Mouse (Mus musculus): Measurements from ENCODE around the gene Rnf135. TPM values are rescaled to one million over a fixed set of nuclear protein-coding genes. Genes with fewer than 3 reads are reported as not detected.

Rnf135 gene
- polyA plus RNA-seq, 1 experiment from 2014 or later = 3.3 TPM

DNA sequence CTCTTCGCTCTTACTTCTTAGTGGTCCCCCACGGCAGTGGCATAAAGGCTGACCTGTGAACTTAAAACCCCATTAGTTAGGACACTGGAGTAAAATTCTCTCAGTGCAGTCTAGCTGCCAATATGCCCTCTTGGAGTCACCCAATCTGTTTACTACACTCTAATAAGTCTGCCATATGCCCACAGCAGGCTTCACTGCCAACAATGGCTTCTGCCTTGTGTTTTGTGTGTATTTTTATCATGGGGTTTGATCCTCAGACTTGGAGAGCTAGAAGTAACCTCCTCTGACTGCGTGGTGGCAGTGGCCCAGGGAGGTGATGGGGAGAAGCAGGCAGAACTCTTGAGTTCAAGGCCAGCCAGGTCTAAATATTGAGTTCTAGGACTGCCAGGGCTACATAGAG, 20.4 kb downstream of the Rnf135 start:
- Histone ChIP-seq H3K9me3 (ENCODE audit: control insufficient read depth, low read length) (no peaks in the 10 kb centered on the region), H3K9ac (ENCODE audit: low read length) (no peak overlapping the region)
- WGBS = 81% methylated on average over 3 of the region's 3 CpGs

GRCm38 (mm10) chr11:80204941-80205340, 21.3 kb downstream of the Rnf135 start:
- WGBS = 53% methylated on average over 5 of the region's 5 CpGs
- H3K4me1 ChIP-seq (replicated peaks; ENCODE audit: control insufficient read depth, insufficient read depth, low read length) = no peaks in the 10 kb centered on the region; the same call in 1 of the 2 replicates
- H3K36me3 ChIP-seq (ENCODE audit: control insufficient read depth, insufficient read depth, low read length) = no peaks in the 10 kb centered on the region
- H3K4me2 ChIP-seq (ENCODE audit: low read depth, low read length, severe bottlenecking) = no peak overlapping the region
- no peak for DNase-seq (ENCODE audit: low spot score)
- no peak for ATAC-seq (replicated peaks; ENCODE audit: low FRiP score)
- H3K4me3 ChIP-seq (ENCODE audit: low read depth, low read length) = no peak overlapping the region
- H3K9ac ChIP-seq (ENCODE audit: low read length) = no peak overlapping the region
- H3K9me3 ChIP-seq (ENCODE audit: control insufficient read depth, low read length) = no peaks in the 10 kb centered on the region
- H3K27me3 ChIP-seq (ENCODE audit: control insufficient read depth, insufficient read depth, low read length) = no peaks in the 10 kb centered on the region
- H3K27ac ChIP-seq (ENCODE audit: low read depth, low read length) = no peak overlapping the region

More for the DNA sequence above, 20.4 kb downstream of the Rnf135 start:
- Histone ChIP-seq H3K27me3 (ENCODE audit: control insufficient read depth, insufficient read depth, low read length) (no peaks in the 10 kb centered on the region), H3K36me3 (ENCODE audit: control insufficient read depth, insufficient read depth, low read length) (no peaks in the 10 kb centered on the region), H3K4me2 (ENCODE audit: low read depth, low read length, severe bottlenecking) (no peak overlapping the region), H3K4me3 (ENCODE audit: low read depth, low read length) (no peak overlapping the region), H3K4me1 (replicated peaks; ENCODE audit: control insufficient read depth, insufficient read depth, low read length) (no peaks in the 10 kb centered on the region), H3K27ac (ENCODE audit: low read depth, low read length) (no peak overlapping the region)
- ATAC-seq (replicated peaks; ENCODE audit: low FRiP score) = no peak
- DNase-seq (ENCODE audit: low spot score) = no peak

- H3K27me3 ChIP-seq (ENCODE audit: control insufficient read depth, insufficient read depth, low read length) = no peaks in the 10 kb centered on the region
- no peaks in the 10 kb centered on the region for H3K9me3 ChIP-seq (ENCODE audit: control insufficient read depth, low read length)
- ATAC-seq (replicated peaks; ENCODE audit: low FRiP score) = peak; percentile 66
- no peaks in the 10 kb centered on the region; the same call in 1 of the 2 replicates for H3K36me3 ChIP-seq (ENCODE audit: control insufficient read depth, insufficient read depth, low read length)
- H3K4me1 ChIP-seq (replicated peaks; ENCODE audit: control insufficient read depth, insufficient read depth, low read length) = peaks cover 3% of the 10 kb centered on the region; the same call in 1 of the 2 replicates
- H3K9ac ChIP-seq (ENCODE audit: low read length) = no peak overlapping the region
- no peak overlapping the region for H3K27ac ChIP-seq (ENCODE audit: low read depth, low read length)
- H3K4me2 ChIP-seq (ENCODE audit: low read depth, low read length, severe bottlenecking) = no peak overlapping the region
- no peak overlapping the region; the same call in 1 of the 2 replicates for H3K4me3 ChIP-seq (ENCODE audit: low read depth, low read length)
- DNase-seq (ENCODE audit: low spot score) = no peak
- WGBS = 38% methylated on average over 7 of the region's 7 CpGs
Measured at GRCm38 (mm10) chr11:80208465-80208859, 24.8 kb downstream of the Rnf135 start.

DNA sequence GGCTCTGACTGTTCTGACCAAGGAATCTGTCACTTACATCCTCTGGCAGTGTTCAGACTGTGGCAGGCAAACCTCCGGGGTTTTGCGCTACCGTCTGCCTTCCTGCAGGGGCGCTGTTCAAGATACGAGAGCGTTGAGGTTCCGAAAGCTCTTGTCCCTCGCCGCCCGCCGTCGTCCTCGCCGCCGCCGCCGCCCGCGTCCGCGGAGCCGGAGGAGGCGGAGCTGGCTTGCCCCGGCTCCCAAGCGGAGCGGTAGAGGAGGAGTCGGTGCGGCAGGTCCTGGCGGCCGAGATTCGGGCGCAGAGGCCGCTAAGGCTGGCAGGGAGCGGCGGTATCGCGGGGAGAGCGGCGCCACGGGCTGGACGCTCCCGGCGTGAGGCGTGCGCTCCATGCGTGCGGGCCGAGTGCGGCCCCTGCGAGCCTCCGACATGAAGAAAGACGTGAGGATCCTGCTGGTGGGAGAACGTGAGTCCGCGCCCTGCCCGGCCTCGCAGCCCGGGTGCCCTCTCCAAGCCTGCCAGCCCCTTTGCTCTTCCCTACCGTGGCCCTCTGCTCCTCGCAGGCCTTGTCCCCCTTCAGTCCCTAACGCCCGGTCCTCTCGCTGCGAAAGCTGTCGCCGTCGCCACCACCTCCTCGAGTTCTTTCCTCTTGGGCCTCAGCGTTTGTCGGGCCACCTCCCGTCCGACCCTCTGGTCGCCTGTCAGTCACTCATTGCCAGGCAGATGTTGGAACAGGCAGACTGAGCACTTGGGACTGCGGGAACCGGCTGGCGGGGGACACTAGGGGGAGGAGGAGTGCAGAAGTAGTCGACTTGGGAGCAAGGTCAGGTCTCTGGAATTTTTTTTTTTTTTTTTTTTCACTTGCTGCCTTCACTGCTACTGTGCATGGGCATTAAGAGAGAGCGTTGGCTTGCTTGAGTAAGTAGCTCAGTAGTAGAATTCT, 25.5 kb downstream of the Rnf135 start, which contains the start of gene Rhot1:
Gene Rhot1, plus strand, starts transcription at position 160 of the 941 bp plus-strand sequence.
- H3K4me1 ChIP-seq (replicated peaks; ENCODE audit: control insufficient read depth, insufficient read depth, low read length) = peaks cover 3% of the 10 kb centered on the region; the same call in 1 of the 2 replicates
- no peaks in the 10 kb centered on the region for H3K27me3 ChIP-seq (ENCODE audit: control insufficient read depth, insufficient read depth, low read length)
- peak within 1 kb of the TSS; percentile 93 for H3K4me3 ChIP-seq (ENCODE audit: low read depth, low read length)
- peak within 1 kb of the TSS; percentile 89 for H3K27ac ChIP-seq (ENCODE audit: low read depth, low read length)
- no peaks in the 10 kb centered on the region; the same call in 1 of the 2 replicates for H3K36me3 ChIP-seq (ENCODE audit: control insufficient read depth, insufficient read depth, low read length)
- under 1% methylated on average over 69 of the region's 78 CpGs for WGBS
- peak; percentile 97 for DNase-seq (ENCODE audit: low spot score)
- peak within 1 kb of the TSS; percentile 80 for H3K9ac ChIP-seq (ENCODE audit: low read length)
- peak within 1 kb of the TSS; percentile 62 for H3K4me2 ChIP-seq (ENCODE audit: low read depth, low read length, severe bottlenecking)
- H3K9me3 ChIP-seq (ENCODE audit: control insufficient read depth, low read length) = no peaks in the 10 kb centered on the region
- ATAC-seq (replicated peaks; ENCODE audit: low FRiP score) = peak; percentile 91

DNA sequence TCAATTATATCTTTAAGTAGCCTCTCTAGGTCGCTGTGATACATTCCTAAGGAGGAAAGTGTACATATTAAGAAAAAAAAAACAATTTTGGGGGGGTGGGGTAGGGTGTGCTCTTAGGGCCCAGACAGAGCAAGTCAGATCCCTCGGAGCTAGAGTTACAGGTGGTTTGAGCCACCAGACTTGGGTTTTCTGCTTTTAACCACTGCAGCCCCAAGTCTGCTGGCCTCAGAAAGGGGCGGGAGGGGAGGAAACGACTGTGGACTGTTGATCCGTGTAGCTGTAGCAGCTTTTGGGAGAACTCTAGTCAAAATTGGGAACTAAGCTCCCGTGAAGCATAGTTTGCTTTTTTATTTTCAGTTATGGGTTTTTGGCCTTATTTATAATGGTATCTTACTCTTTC, 26.7 kb downstream of the Rnf135 start:
- no peaks in the 10 kb centered on the region for H3K27me3 ChIP-seq (ENCODE audit: control insufficient read depth, insufficient read depth, low read length)
- peak overlapping the region; percentile 62; the same call in 1 of the 2 replicates for H3K4me2 ChIP-seq (ENCODE audit: low read depth, low read length, severe bottlenecking)
- 59% methylated on average over 6 of the region's 6 CpGs for WGBS
- H3K9ac ChIP-seq (ENCODE audit: low read length) = no peak overlapping the region; the same call in 1 of the 2 replicates
- no peaks in the 10 kb centered on the region; the same call in 1 of the 2 replicates for H3K36me3 ChIP-seq (ENCODE audit: control insufficient read depth, insufficient read depth, low read length)
- no peak for ATAC-seq (replicated peaks; ENCODE audit: low FRiP score)
- peak overlapping the region; percentile 93 for H3K4me3 ChIP-seq (ENCODE audit: low read depth, low read length)
- DNase-seq (ENCODE audit: low spot score) = no peak
- H3K27ac ChIP-seq (ENCODE audit: low read depth, low read length) = no peak overlapping the region
- no peaks in the 10 kb centered on the region for H3K9me3 ChIP-seq (ENCODE audit: control insufficient read depth, low read length)
- peaks cover 3% of the 10 kb centered on the region; the same call in 1 of the 2 replicates for H3K4me1 ChIP-seq (replicated peaks; ENCODE audit: control insufficient read depth, insufficient read depth, low read length)

DNA sequence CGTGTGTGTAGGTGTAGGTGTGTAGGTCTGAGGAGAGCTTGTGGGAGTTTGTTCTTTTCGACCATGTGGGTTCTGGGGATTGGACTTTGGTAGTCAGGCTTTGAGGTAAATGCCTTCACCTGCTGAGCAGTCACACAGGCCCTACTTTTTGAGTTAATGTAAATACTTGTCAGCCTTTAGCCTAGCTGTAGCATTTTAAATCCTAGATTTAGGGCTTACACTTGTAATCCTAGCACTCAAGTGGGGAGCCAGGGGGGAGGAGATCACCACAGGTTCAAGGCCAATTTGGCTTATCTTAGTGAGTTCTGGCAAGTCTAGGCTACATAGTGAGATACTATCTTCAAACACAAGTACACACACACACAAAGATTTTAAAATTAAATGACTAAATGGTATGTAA, 28.6 kb downstream of the Rnf135 start:
- Histone ChIP-seq H3K4me1 (replicated peaks; ENCODE audit: control insufficient read depth, insufficient read depth, low read length) (peaks cover 3% of the 10 kb centered on the region; the same call in 1 of the 2 replicates), H3K4me3 (ENCODE audit: low read depth, low read length) (no peak overlapping the region), H3K9ac (ENCODE audit: low read length) (no peak overlapping the region), H3K9me3 (ENCODE audit: control insufficient read depth, low read length) (no peaks in the 10 kb centered on the region), H3K36me3 (ENCODE audit: control insufficient read depth, insufficient read depth, low read length) (no peaks in the 10 kb centered on the region; the same call in none of the 2 replicates), H3K4me2 (ENCODE audit: low read depth, low read length, severe bottlenecking) (no peak overlapping the region), H3K27ac (ENCODE audit: low read depth, low read length) (no peak overlapping the region), H3K27me3 (ENCODE audit: control insufficient read depth, insufficient read depth, low read length) (no peaks in the 10 kb centered on the region)
- ATAC-seq (replicated peaks; ENCODE audit: low FRiP score) (no peak), DNase-seq (ENCODE audit: low spot score) (no peak)
- WGBS = 93% methylated on average over 2 of the region's 2 CpGs

DNA sequence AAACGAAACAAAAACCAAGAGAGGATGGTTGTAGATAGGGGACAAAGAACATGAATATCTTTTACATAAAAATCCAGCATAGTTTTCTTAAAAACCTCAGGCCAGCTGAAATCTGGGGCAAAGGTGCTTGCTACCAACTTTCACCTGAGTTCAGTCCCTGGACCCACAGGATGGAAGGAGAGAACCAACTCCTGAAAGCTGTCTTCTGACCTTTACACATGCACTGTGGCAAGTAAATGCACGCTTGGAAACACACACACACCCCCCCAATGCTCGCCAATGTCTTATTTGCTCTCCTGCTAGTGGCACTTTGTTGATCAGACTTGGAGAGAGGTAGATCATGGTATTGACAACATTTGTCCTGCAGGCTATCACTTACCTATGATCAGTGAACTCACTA, 31.6 kb downstream of the Rnf135 start:
- no peaks in the 10 kb centered on the region; the same call in none of the 2 replicates for H3K36me3 ChIP-seq (ENCODE audit: control insufficient read depth, insufficient read depth, low read length)
- H3K27me3 ChIP-seq (ENCODE audit: control insufficient read depth, insufficient read depth, low read length) = no peaks in the 10 kb centered on the region
- H3K9ac ChIP-seq (ENCODE audit: low read length) = no peak overlapping the region
- no peak overlapping the region for H3K4me3 ChIP-seq (ENCODE audit: low read depth, low read length)
- 80% methylated on average over 3 of the region's 3 CpGs for WGBS
- ATAC-seq (replicated peaks; ENCODE audit: low FRiP score) (no peak), DNase-seq (ENCODE audit: low spot score) (no peak)
- H3K9me3 ChIP-seq (ENCODE audit: control insufficient read depth, low read length) = no peaks in the 10 kb centered on the region
- H3K4me2 ChIP-seq (ENCODE audit: low read depth, low read length, severe bottlenecking) = no peak overlapping the region
- peaks cover 2% of the 10 kb centered on the region; the same call in 1 of the 2 replicates for H3K4me1 ChIP-seq (replicated peaks; ENCODE audit: control insufficient read depth, insufficient read depth, low read length)
- H3K27ac ChIP-seq (ENCODE audit: low read depth, low read length) = no peak overlapping the region

- Histone ChIP-seq H3K9me3 (ENCODE audit: control insufficient read depth, low read length) (no peaks in the 10 kb centered on the region), H3K27ac (ENCODE audit: low read depth, low read length) (no peak overlapping the region), H3K4me3 (ENCODE audit: low read depth, low read length) (no peak overlapping the region), H3K36me3 (ENCODE audit: control insufficient read depth, insufficient read depth, low read length) (no peaks in the 10 kb centered on the region; the same call in 1 of the 2 replicates), H3K4me2 (ENCODE audit: low read depth, low read length, severe bottlenecking) (no peak overlapping the region), H3K9ac (ENCODE audit: low read length) (no peak overlapping the region), H3K4me1 (replicated peaks; ENCODE audit: control insufficient read depth, insufficient read depth, low read length) (no peaks in the 10 kb centered on the region), H3K27me3 (ENCODE audit: control insufficient read depth, insufficient read depth, low read length) (no peaks in the 10 kb centered on the region)
- ATAC-seq (replicated peaks; ENCODE audit: low FRiP score) = no peak
- WGBS = 88% methylated on average over 11 of the region's 11 CpGs
- DNase-seq (ENCODE audit: low spot score) = no peak
Measured at GRCm38 (mm10) chr11:80218657-80219293, 35.1 kb downstream of the Rnf135 start.
